Mouse (Mus musculus): ENCODE measurements at regions not wholly inside any gene's neighbourhood (a gene's known extent, or its start where the extent isn't known, plus 50 kb on each side); places are given as distances from the start of the nearest gene placed in this dataset.
A peak's percentile ranks its signal among the peaks of the same experiment; 100 is the strongest.

- DNase-seq (ENCODE audit: low spot score) = no peak
These were observed 356.6 kb downstream of the Cd83 start for GRCm38 (mm10) chr13:44141181-44141580.

- DNase-seq (ENCODE audit: low spot score) = no peak
These were observed 360.9 kb downstream of the Cd83 start for GRCm38 (mm10) chr13:44145441-44145840.

- no peak for DNase-seq (ENCODE audit: low spot score)
These were observed 363.3 kb downstream of the Cd83 start for GRCm38 (mm10) chr13:44147841-44148240.

DNA sequence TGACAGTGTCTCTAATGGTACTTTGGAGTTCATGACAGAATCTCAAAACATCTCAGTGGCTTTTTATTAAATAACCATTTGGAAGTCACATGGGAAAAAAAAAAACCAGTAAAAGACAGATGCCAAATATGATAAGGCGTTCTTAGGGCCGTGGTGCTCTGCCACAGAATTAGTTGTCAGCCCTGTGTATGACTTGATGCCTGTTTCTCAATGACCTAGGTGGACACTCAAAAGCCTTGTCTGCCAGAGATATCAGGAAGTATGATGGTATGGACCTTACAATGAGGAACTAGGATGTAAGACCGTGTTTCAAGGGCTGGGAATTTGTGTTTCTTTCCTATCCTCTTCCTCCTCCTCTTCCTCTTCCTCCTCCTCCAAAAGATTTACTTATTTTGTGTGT is 364.9 kb downstream of the Cd83 start:
- DNase-seq (ENCODE audit: low spot score) = no peak

DNA sequence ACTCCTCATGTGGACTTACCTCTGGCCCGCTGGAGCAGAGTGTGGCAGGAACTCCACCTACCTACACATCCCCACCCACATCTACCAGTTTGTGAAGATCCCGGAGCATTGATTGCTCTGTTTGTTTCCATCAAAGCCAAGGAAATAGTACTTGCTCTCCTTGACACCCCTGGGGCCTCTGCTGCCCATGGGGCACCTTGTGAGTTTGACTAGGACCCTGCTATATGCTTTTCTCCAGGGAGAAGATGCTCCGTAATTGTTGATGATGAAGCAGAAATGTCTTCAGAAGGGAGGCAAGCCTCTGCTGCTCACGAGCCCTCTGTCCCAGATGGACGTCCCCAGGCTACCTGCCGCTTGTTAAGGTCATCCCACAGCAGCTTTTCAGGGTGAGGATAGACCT is 367.0 kb downstream of the Cd83 start:
- no peak for DNase-seq (ENCODE audit: low spot score)

GRCm38 (mm10) chr13:44152806-44153613 is 368.4 kb downstream of the Cd83 start:
- no peak for DNase-seq (ENCODE audit: low spot score)

DNA sequence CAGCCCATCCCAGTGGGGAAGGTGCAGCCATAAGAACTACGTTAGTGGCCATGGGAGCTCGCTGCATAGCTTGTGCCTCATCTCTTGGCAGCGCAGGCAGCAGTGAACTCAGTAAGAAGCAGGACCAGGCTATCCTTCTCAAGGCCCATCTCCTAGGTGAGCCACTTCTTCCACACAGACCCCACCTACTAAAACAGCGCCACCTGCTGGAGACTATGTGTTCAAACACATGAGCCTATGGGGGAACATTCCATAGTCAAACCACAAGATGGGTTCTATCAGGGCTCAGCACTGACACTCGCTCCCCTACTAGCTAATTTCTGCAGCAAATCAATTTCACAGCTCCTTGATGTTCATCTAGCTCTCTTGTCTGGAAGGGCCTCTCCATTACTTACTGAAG is 369.2 kb downstream of the Cd83 start:
- DNase-seq (ENCODE audit: low spot score) = no peak

GRCm38 (mm10) chr13:44155956-44156355 is 371.4 kb downstream of the Cd83 start:
- no peak for DNase-seq (ENCODE audit: low spot score)

- no peak for DNase-seq (ENCODE audit: low spot score)
These were observed 372.0 kb downstream of the Cd83 start for GRCm38 (mm10) chr13:44156546-44156945.

GRCm38 (mm10) chr13:44157236-44157635 is 372.7 kb downstream of the Cd83 start:
- no peak for DNase-seq (ENCODE audit: low spot score)

GRCm38 (mm10) chr13:44158364-44158763 is 373.8 kb downstream of the Cd83 start:
- no peak for DNase-seq (ENCODE audit: low spot score)

GRCm38 (mm10) chr13:44159346-44159745 is 374.8 kb downstream of the Cd83 start:
- DNase-seq (ENCODE audit: low spot score) = no peak

DNA sequence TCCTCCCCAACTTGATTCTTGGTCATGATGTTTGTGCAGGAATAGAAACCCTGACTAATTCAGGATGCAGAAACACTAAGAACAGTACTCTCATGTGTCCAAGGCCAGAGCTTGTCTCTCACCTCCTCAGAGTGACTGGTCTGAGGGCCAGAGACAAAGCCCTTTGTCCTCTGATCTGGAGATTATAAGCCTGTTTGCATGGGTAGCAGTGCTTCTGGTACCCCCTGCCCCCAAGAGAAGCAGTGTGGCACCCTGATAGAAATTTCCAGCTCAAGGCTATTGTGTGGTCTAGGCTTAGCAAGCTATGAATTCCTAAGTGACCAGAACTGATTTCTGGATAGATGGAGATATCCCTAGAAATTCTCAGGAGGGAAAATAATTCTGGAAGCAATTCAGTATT is 380.2 kb downstream of the Cd83 start:
- no peak for DNase-seq (ENCODE audit: low spot score)

- peak; percentile 26 for DNase-seq (ENCODE audit: low spot score)
These were observed 382.6 kb downstream of the Cd83 start for GRCm38 (mm10) chr13:44167186-44167585.

- DNase-seq (ENCODE audit: low spot score) = no peak
These were observed 383.6 kb downstream of the Cd83 start for GRCm38 (mm10) chr13:44168186-44168585.

GRCm38 (mm10) chr13:44171639-44172038 is 387.1 kb downstream of the Cd83 start:
- DNase-seq (ENCODE audit: low spot score) = no peak

GRCm38 (mm10) chr13:44172701-44173100 is 388.1 kb downstream of the Cd83 start:
- DNase-seq (ENCODE audit: low spot score) = no peak

DNA sequence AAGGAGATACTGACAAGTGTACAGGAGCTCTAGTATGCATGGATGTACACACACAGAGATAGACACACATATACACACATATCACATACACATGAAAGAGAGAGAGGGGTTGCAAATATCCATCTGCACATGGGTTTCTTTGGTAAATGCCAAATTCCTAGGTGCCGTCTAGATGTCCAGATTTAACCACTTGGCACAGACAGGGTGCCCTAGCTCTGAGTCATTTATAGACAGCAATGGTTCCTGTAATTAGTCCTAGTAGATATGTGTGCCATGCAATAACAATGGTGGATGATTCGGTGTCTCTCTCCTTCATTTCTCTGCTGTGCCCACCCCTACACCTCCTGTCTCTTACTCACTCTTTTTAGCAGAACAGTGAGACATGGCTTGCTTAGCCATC is 389.7 kb downstream of the Cd83 start:
- no peak for DNase-seq (ENCODE audit: low spot score)

- DNase-seq (ENCODE audit: low spot score) = no peak
These were observed 390.9 kb downstream of the Cd83 start for GRCm38 (mm10) chr13:44175300-44176036.

DNA sequence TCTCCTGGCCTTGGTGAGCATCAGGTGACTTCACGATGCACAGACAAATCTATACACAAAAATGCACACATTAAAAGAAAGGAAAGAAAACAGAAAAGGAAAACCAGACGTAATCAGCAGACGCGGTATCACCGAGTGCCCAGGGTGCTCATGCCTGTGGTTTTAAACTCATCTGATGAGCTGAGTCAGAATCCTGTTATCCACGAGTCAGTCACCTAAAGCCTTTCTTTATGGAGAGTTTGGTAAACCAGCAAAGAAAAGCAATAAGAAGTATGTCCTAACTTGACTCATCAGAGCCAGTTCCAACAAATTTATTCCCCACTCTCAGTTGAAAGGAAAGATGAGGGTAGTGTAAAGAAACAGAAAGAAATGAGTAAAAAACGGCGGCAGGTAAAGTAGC is 391.5 kb downstream of the Cd83 start:
- no peak for DNase-seq (ENCODE audit: low spot score)

DNA sequence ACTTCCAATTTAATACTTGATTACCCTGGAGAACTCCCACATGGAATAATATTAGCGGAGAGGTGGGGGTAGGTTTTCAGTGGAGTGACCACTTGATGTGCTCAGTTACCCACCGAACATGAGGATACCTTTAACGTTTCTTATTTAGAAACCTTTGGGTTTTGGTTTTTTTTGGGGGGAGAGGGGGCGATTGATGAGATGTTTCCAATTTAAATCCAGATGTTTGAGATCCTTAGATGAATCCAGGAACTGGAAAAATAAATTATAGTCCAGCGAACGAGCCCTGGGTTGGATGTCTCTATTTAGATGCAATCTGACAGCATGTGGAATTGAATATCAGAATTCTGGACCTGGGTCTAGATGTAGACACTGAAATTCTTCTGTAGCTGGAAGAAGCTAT is 393.4 kb downstream of the Cd83 start:
- no peak for DNase-seq (ENCODE audit: low spot score)

DNA sequence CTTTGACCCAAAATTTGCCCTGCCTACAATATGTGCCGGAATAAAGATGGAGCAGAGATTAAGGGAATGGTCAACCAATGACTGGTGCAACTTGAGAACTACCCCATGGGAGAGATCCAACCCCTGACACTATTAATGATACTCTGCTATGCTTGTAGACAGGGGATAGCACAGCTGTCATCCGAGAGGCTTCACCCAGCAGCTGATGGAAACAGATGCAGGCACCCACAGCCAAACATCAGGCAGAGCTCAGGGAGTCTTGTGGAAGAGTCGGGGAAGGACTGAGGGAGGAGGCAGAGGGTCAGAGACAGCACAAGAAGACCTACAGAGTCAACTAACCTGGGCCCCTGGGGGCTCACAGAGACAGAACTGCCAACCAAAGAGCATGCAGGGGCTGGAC is 395.8 kb downstream of the Cd83 start:
- no peak for DNase-seq (ENCODE audit: low spot score)

DNA sequence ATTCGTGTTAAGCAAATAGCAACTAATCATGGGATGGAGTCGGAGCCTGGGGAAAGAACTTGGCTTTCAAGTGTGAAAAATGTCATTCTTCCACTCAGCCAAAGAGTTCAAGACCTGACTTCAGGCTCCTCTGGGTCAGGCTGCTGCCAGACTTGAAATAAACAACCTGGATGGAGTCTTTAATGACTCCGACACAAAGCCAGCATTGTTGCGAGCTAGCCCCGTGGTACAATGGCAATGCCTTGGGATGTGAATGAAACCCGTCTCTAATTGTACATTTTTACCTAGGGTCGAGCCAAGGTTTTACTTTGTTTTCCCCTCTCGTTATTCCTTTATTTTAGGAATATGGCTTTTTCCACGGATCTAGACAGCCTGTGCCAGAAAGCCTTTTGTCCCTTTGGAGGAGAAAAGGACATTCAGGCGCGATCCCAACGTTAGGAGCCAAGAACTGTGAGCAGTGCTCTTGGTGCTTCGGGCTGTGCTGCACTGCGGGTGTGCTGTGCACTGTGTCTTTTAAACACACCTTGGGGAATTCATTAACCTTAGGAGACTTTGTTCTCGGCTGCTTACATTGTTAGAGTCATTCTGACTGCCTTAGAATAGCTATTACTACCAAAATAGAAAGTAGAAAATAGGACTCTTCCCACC is 398.1 kb downstream of the Cd83 start:
- DNase-seq (ENCODE audit: low spot score) = no peak
